Mouse (Mus musculus) small intestine, adult 2 months (tissue): ENCODE measurements at regions not wholly inside any gene's neighbourhood (a gene's known extent, or its start where the extent isn't known, plus 50 kb on each side); places are given as distances from the start of the nearest gene placed in this dataset.

Experiments
- CTCF ChIP-seq: fragments of 200-500 bp; IDR thresholded peaks from 2 replicates; pipeline ENCODE4 v1.5.1; 2012; ENCODE audit warnings: low read depth, mild to moderate bottlenecking, control low read depth, inconsistent platforms, low read length, moderate library complexity, mixed read lengths; ENCODE audit not compliant: insufficient replicate concordance, insufficient read length; ENCODE audit errors: extremely low read depth
- POLR2A ChIP-seq: fragments of 200-500 bp; IDR thresholded peaks from 2 replicates; pipeline ENCODE4 v1.6.1; 2012; ENCODE audit warnings: low read depth, mild to moderate bottlenecking, control low read depth, inconsistent platforms, low read length, moderate library complexity

DNA sequence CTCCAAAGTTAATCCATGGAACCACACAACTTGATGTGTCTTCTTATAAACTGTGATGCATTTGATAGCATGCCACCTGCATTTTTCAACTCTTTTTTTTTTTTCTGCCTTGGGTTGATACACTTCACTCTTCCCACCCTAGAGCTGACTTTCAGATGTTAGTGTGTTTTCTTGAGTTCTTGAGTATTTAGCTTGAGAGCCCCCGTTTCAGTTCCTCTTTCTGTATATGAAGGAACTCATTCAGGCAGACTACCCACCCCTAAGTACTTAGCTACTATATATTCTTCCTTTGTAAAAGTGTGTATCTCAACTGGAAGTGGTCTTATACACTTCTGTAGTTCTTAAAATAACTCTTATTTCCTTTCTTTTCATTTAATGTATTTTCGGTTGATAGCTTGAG, 371.1 kb downstream of the Tns1 start:
- no peak for TF ChIP-seq POLR2A
- no peak for TF ChIP-seq CTCF
